8 mouse cellular contexts compared by ENCODE assay signal in the genomic region with DNA sequence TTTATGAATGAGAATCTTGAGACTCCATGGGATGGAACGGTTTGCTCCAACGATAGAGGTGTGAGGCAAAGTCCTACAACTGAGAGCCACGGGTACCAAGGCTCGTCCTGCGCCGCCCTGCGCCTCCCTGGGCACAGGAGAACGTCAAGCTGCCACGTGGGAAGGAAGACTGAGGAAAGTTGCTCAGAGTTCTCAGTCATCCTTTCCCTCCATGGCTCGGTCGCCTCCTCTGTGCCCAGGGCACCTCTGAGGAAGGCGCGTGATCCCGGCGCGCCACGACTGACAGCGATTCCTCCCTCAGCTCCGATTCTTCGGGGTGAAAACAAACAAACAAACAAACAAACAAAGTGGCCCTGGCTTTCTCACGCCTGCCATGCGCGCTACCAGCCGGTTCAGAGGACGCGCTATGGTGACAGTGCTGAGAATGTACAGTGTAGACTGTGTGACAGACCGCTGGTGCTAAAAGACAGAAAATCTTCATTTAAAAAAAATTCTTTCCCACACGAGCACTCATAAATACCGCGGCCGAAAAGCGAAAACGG. TPM values are rescaled to one million over a fixed set of nuclear protein-coding genes. Genes with fewer than 3 reads are reported as not detected.
DNase-seq lines count a peak whose midpoint lies in the region; ATAC-seq lines count a peak whose summit lies in the region.

No protein-coding gene starts in this region.

- H3K27ac ChIP-seq in lung, embryonic 16.5 days (ENCODE audit: low read length), result peak overlapping the region; percentile 42
- H3K27ac ChIP-seq in forebrain, embryonic 13.5 days, result no peak overlapping the region
- H3K27ac ChIP-seq in limb, embryonic 15.5 days, result peak overlapping the region; percentile 63
- H3K27ac ChIP-seq in neural tube, embryonic 13.5 days (replicated peaks), result peak overlapping the region; percentile 80

- peak overlapping the region; percentile 84 for H3K4me3 ChIP-seq in lung, embryonic 16.5 days (ENCODE audit: low read length)
- peak overlapping the region; percentile 77 for H3K4me3 ChIP-seq in forebrain, embryonic 13.5 days
- peak overlapping the region; percentile 75 for H3K4me3 ChIP-seq in limb, embryonic 15.5 days
- peak overlapping the region; percentile 80 for H3K4me3 ChIP-seq in neural tube, embryonic 13.5 days

- no peaks in the 10 kb centered on the region for H3K9me3 ChIP-seq in lung, embryonic 16.5 days (ENCODE audit: control insufficient read depth, low read length)
- H3K9me3 ChIP-seq in forebrain, embryonic 13.5 days (replicated peaks), result no peaks in the 10 kb centered on the region
- no peaks in the 10 kb centered on the region for H3K9me3 ChIP-seq in limb, embryonic 15.5 days
- H3K9me3 ChIP-seq in neural tube, embryonic 13.5 days, result no peaks in the 10 kb centered on the region

- ATAC-seq in lung, embryonic 16.5 days (ENCODE audit: low read depth), result peak; percentile 80
- peak; percentile 87 for ATAC-seq in forebrain, embryonic 13.5 days
- peak; percentile 57 for ATAC-seq in limb, embryonic 15.5 days (ENCODE audit: insufficient number of reproducible peaks, low FRiP score, low TSS enrichment, low read depth)
- ATAC-seq in neural tube, embryonic 13.5 days (ENCODE audit: low read depth), result peak; percentile 79

- H3K27me3 ChIP-seq in lung, embryonic 16.5 days (ENCODE audit: control insufficient read depth, insufficient read depth, low read depth, low read length), result no peaks in the 10 kb centered on the region
- H3K27me3 ChIP-seq in forebrain, embryonic 13.5 days, result no peaks in the 10 kb centered on the region
- no peaks in the 10 kb centered on the region for H3K27me3 ChIP-seq in limb, embryonic 15.5 days
- H3K27me3 ChIP-seq in neural tube, embryonic 13.5 days, result no peaks in the 10 kb centered on the region

- peak overlapping the region; percentile 88 for H3K9ac ChIP-seq in lung, embryonic 16.5 days (ENCODE audit: low read length)
- H3K9ac ChIP-seq in forebrain, embryonic 13.5 days, result peak overlapping the region; percentile 83
- peak overlapping the region; percentile 63 for H3K9ac ChIP-seq in limb, embryonic 15.5 days
- peak overlapping the region; percentile 82 for H3K9ac ChIP-seq in neural tube, embryonic 13.5 days

- H3K36me3 ChIP-seq in lung, embryonic 16.5 days (ENCODE audit: control insufficient read depth, insufficient read depth, low read length), result no peaks in the 10 kb centered on the region
- H3K36me3 ChIP-seq in forebrain, embryonic 13.5 days (ENCODE audit: poor library complexity, severe bottlenecking), result peaks cover 18% of the 10 kb centered on the region
- H3K36me3 ChIP-seq in limb, embryonic 15.5 days, result peaks cover 6% of the 10 kb centered on the region; the same call in 1 of the 2 replicates
- peaks cover 4% of the 10 kb centered on the region; the same call in 1 of the 2 replicates for H3K36me3 ChIP-seq in neural tube, embryonic 13.5 days

- H3K4me2 ChIP-seq in lung, embryonic 16.5 days (ENCODE audit: low read depth, low read length), result peak overlapping the region; percentile 98
- H3K4me2 ChIP-seq in forebrain, embryonic 13.5 days, result peak overlapping the region; percentile 97
- peak overlapping the region; percentile 82 for H3K4me2 ChIP-seq in limb, embryonic 15.5 days
- H3K4me2 ChIP-seq in neural tube, embryonic 13.5 days, result peak overlapping the region; percentile 97

- H3K4me1 ChIP-seq in lung, embryonic 16.5 days (replicated peaks; ENCODE audit: control insufficient read depth, insufficient read depth, low read length), result peaks cover 10% of the 10 kb centered on the region
- H3K4me1 ChIP-seq in forebrain, embryonic 13.5 days, result peaks cover 17% of the 10 kb centered on the region
- H3K4me1 ChIP-seq in limb, embryonic 15.5 days, result peaks cover 15% of the 10 kb centered on the region
- peaks cover 19% of the 10 kb centered on the region for H3K4me1 ChIP-seq in neural tube, embryonic 13.5 days (replicated peaks)

- under 1% methylated on average over 33 of the region's 33 CpGs for WGBS in lung, embryonic 16.5 days
- WGBS in forebrain, embryonic 13.5 days, result under 1% methylated on average over 33 of the region's 33 CpGs
- under 1% methylated on average over 33 of the region's 33 CpGs for WGBS in limb, embryonic 15.5 days
- WGBS in neural tube, embryonic 13.5 days, result under 1% methylated on average over 33 of the region's 33 CpGs

- peak; percentile 44 for DNase-seq in adrenal gland, postnatal 14 days
- no peak for DNase-seq in adrenal gland, adult 8-10 months
- no peak for DNase-seq in lung, postnatal 25 days (ENCODE audit: low spot score)
- no peak for DNase-seq in layer of hippocampus, adult 9-10 months (ENCODE audit: low spot score)

RNA-seq across cellular contexts. Expression of a gene that starts 0.4 kb away (rescaled TPM):
- total RNA-seq in adrenal gland, postnatal 14 days (2021), result 16.4 and 17.2 TPM in 2 replicates
- 10 to 100 TPM; 21.8 to 28.0 (median 25.7) TPM for total RNA-seq in adrenal gland, adult 8-10 months (2022)
- 16.2 and 18.4 TPM in 2 replicates for polyA plus RNA-seq in lung, embryonic 16.5 days (2015; fragmentation: Nextera tagmentation; extraction: Ambion mirVana)
- 18.2 and 21.0 TPM in 2 replicates for polyA plus RNA-seq in forebrain, embryonic 13.5 days (2015; fragmentation: Nextera tagmentation; extraction: Ambion mirVana)
- 14.5 and 15.0 TPM in 2 replicates for polyA plus RNA-seq in limb, embryonic 15.5 days (2015; fragmentation: Nextera tagmentation; extraction: Ambion mirVana)
- polyA plus RNA-seq in neural tube, embryonic 13.5 days (2015; fragmentation: Nextera tagmentation; extraction: Ambion mirVana), result 14.6 and 16.4 TPM in 2 replicates

RNA-seq across cellular contexts. Expression of a gene that starts 23.0 kb away (rescaled TPM):
- total RNA-seq in adrenal gland, postnatal 14 days (2021), result 26.0 and 26.1 TPM in 2 replicates
- 10 to 100 TPM; 17.6 to 26.9 (median 22.3) TPM for total RNA-seq in adrenal gland, adult 8-10 months (2022)
- 4.7 and 4.9 TPM in 2 replicates for polyA plus RNA-seq in lung, embryonic 16.5 days (2015; fragmentation: Nextera tagmentation; extraction: Ambion mirVana)
- polyA plus RNA-seq in forebrain, embryonic 13.5 days (2015; fragmentation: Nextera tagmentation; extraction: Ambion mirVana), result 10.9 and 13.7 TPM in 2 replicates
- polyA plus RNA-seq in limb, embryonic 15.5 days (2015; fragmentation: Nextera tagmentation; extraction: Ambion mirVana), result 6.5 and 6.8 TPM in 2 replicates
- 24.9 and 27.7 TPM in 2 replicates for polyA plus RNA-seq in neural tube, embryonic 13.5 days (2015; fragmentation: Nextera tagmentation; extraction: Ambion mirVana)
